Mouse (Mus musculus): Measurements from ENCODE around the gene Kcnn3. TPM values are rescaled to one million over a fixed set of nuclear protein-coding genes. Genes with fewer than 3 reads are reported as not detected.
A peak's percentile ranks its signal among the peaks of the same experiment; 100 is the strongest.

Gene Kcnn3
- polyA plus RNA-seq, 1 experiment from 2014 or later, result 3.8 TPM

DNA sequence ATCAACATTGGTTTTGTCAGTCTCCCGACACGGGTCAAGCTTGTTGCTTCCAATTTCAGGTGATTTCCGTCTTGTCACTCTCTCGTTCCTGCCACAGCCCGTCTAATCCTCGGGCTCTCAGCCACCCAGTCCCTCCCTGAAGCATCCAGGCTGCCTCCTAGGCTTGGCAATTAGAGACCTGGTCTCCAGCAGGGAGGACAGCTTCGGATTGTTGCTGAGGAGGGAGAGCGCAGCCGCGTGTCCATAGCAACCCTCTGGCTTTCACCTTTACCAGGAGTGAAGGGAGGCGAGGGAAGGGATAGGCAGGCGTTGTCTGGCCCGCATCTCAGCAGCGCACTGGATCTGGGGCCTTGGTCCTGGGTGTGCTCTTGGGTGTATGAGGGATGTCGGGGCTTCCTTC is 8.6 kb upstream of the Kcnn3 start:
- Histone ChIP-seq H3K4me2 (ENCODE audit: low read depth, low read length) (0 out of 2 replicates have a peak overlapping the region, but pooled peaks have one; percentile 6), H3K4me3 (ENCODE audit: low read length) (no peak overlapping the region), H3K27ac (ENCODE audit: low read length) (no peak overlapping the region), H3K9me3 (ENCODE audit: control insufficient read depth, low read length) (0 out of 2 replicates have a peak, but pooled peaks cover 2% of the 10 kb centered on the region), H3K9ac (ENCODE audit: low read depth, low read length) (0 out of 2 replicates have a peak overlapping the region, but pooled peaks have one; percentile 39), H3K4me1 (ENCODE audit: control insufficient read depth, insufficient read depth, low read length) (no peaks in the 10 kb centered on the region), H3K27me3 (replicated peaks; ENCODE audit: control insufficient read depth, insufficient read depth, low read length) (peaks cover 13% of the 10 kb centered on the region; the same call in 1 of the 2 replicates), H3K36me3 (ENCODE audit: control insufficient read depth, insufficient read depth, low read length) (no peaks in the 10 kb centered on the region)
- WGBS, result 31% methylated on average over 15 of the region's 15 CpGs
- ATAC-seq, result no peak

DNA sequence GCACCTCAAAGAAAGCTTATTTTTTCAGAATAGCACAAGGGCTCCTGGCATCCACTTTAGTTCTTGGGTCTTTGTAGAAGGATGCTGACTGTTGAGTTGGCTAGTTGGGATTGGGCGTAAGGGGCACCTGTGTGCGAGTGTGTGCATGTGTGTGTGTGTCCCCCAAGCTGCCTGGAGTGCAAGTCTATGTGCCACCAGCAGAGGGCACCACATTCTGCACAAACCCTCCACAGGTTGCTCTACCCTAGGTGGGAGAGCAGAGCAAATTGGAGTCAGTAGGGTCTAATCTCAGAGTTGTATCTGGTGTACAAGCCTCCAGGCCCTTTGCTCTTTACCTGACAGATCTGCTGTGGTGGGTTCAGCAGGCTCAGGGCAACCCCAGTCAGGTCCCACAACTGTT is 7.7 kb upstream of the Kcnn3 start:
- no peak overlapping the region for H3K4me2 ChIP-seq (ENCODE audit: low read depth, low read length)
- no peaks in the 10 kb centered on the region for H3K4me1 ChIP-seq (ENCODE audit: control insufficient read depth, insufficient read depth, low read length)
- WGBS, result 89% methylated on average over 2 of the region's 2 CpGs
- no peak overlapping the region for H3K27ac ChIP-seq (ENCODE audit: low read length)
- no peak overlapping the region for H3K4me3 ChIP-seq (ENCODE audit: low read length)
- no peak overlapping the region for H3K9ac ChIP-seq (ENCODE audit: low read depth, low read length)
- H3K36me3 ChIP-seq (ENCODE audit: control insufficient read depth, insufficient read depth, low read length), result no peaks in the 10 kb centered on the region
- peaks cover 9% of the 10 kb centered on the region; the same call in 1 of the 2 replicates for H3K27me3 ChIP-seq (replicated peaks; ENCODE audit: control insufficient read depth, insufficient read depth, low read length)
- ATAC-seq, result no peak
- 0 out of 2 replicates have a peak, but pooled peaks cover 5% of the 10 kb centered on the region for H3K9me3 ChIP-seq (ENCODE audit: control insufficient read depth, low read length)

DNA sequence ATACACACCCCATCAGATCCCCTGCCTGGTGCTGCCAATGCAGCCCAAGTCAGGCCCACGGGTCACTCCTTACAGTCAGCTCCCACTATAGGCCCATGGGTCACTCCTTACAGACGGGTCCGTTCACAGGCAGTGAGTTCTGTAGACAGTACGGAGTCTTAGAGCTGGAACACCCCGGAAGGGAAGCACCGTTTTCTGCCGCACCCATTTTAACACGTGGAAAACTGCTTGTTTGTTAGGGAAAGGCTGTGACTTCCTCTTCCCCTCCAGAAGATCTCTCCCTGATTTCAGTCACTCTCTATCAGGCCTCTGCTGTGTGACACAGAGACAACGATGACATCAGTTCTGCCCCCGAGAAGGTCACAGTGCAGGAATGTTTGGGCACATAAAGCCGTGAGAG is 4.5 kb upstream of the Kcnn3 start:
- H3K4me2 ChIP-seq (ENCODE audit: low read depth, low read length), result no peak overlapping the region
- H3K4me3 ChIP-seq (ENCODE audit: low read length), result no peak overlapping the region
- H3K27ac ChIP-seq (ENCODE audit: low read length), result no peak overlapping the region
- H3K4me1 ChIP-seq (ENCODE audit: control insufficient read depth, insufficient read depth, low read length), result peaks cover 13% of the 10 kb centered on the region
- peaks cover 5% of the 10 kb centered on the region; the same call in 1 of the 2 replicates for H3K27me3 ChIP-seq (replicated peaks; ENCODE audit: control insufficient read depth, insufficient read depth, low read length)
- H3K9me3 ChIP-seq (ENCODE audit: control insufficient read depth, low read length), result 0 out of 2 replicates have a peak, but pooled peaks cover 5% of the 10 kb centered on the region
- no peak for ATAC-seq
- 61% methylated on average over 11 of the region's 11 CpGs for WGBS
- no peak overlapping the region for H3K9ac ChIP-seq (ENCODE audit: low read depth, low read length)
- H3K36me3 ChIP-seq (ENCODE audit: control insufficient read depth, insufficient read depth, low read length), result no peaks in the 10 kb centered on the region

DNA sequence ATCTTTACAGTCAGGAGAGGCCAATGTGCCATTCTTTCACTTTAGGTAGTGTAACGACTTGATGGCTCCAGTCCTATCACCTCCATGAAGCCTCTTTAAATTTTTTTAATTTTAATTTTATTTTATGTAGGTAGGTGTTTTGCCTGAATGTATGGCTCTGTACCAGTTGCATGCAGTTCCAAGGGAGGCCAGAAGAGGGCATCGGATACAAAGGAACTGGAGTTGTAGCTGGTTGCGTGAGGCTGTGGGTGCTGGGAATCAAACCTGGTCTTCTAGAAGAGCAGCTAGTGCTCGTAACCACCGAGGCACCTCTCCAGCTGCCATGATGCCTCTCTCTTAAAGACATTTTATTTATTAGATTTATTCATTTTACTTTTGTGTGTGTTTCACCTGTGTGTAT is 3.6 kb upstream of the Kcnn3 start:
- 0 out of 2 replicates have a peak, but pooled peaks cover 5% of the 10 kb centered on the region for H3K9me3 ChIP-seq (ENCODE audit: control insufficient read depth, low read length)
- no peak overlapping the region for H3K27ac ChIP-seq (ENCODE audit: low read length)
- H3K4me3 ChIP-seq (ENCODE audit: low read length), result no peak overlapping the region
- H3K4me1 ChIP-seq (ENCODE audit: control insufficient read depth, insufficient read depth, low read length), result peaks cover 21% of the 10 kb centered on the region
- 85% methylated on average over 5 of the region's 5 CpGs for WGBS
- ATAC-seq, result no peak
- peaks cover 3% of the 10 kb centered on the region; the same call in 1 of the 2 replicates for H3K27me3 ChIP-seq (replicated peaks; ENCODE audit: control insufficient read depth, insufficient read depth, low read length)
- H3K4me2 ChIP-seq (ENCODE audit: low read depth, low read length), result no peak overlapping the region
- H3K9ac ChIP-seq (ENCODE audit: low read depth, low read length), result no peak overlapping the region
- H3K36me3 ChIP-seq (ENCODE audit: control insufficient read depth, insufficient read depth, low read length), result no peaks in the 10 kb centered on the region

DNA sequence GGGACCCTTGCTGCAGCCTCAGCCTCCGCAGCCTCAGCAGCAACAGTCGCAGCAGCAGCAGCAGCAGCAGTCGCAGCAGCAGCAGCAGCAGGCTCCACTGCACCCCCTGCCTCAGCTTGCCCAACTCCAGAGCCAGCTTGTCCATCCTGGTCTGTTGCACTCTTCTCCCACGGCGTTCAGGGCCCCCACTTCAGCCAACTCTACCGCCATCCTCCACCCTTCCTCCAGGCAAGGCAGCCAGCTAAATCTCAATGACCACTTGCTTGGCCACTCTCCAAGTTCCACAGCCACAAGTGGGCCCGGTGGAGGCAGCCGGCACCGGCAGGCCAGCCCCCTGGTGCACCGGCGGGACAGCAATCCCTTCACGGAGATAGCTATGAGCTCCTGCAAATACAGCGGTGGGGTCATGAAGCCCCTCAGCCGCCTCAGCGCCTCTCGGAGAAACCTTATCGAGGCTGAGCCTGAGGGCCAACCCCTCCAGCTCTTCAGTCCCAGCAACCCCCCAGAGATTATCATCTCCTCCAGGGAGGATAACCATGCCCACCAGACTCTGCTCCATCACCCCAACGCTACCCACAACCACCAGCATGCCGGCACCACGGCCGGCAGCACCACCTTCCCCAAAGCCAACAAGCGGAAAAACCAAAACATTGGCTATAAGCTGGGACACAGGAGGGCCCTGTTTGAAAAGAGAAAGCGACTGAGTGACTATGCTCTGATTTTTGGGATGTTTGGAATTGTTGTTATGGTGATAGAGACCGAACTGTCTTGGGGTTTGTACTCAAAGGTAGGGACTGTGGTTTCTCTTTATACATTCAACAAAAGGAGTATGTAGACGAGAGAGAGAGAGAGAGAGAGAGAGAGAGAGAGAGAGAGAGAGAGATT is 896 bp downstream of the Kcnn3 start:
- peak; percentile 6; the same call in 1 of the 2 replicates for ATAC-seq
- H3K27me3 ChIP-seq (replicated peaks; ENCODE audit: control insufficient read depth, insufficient read depth, low read length), result peaks cover 17% of the 10 kb centered on the region; the same call in 1 of the 2 replicates
- peak overlapping the region; percentile 64 for H3K9ac ChIP-seq (ENCODE audit: low read depth, low read length)
- peaks cover 39% of the 10 kb centered on the region for H3K4me1 ChIP-seq (ENCODE audit: control insufficient read depth, insufficient read depth, low read length)
- 0 out of 2 replicates have a peak, but pooled peaks cover 5% of the 10 kb centered on the region for H3K9me3 ChIP-seq (ENCODE audit: control insufficient read depth, low read length)
- H3K27ac ChIP-seq (ENCODE audit: low read length), result peak overlapping the region; percentile 44; the same call in 1 of the 2 replicates
- 4% methylated on average over 25 of the region's 25 CpGs for WGBS
- no peaks in the 10 kb centered on the region for H3K36me3 ChIP-seq (ENCODE audit: control insufficient read depth, insufficient read depth, low read length)
- peak overlapping the region; percentile 93 for H3K4me2 ChIP-seq (ENCODE audit: low read depth, low read length)
- peak overlapping the region; percentile 50 for H3K4me3 ChIP-seq (ENCODE audit: low read length)

DNA sequence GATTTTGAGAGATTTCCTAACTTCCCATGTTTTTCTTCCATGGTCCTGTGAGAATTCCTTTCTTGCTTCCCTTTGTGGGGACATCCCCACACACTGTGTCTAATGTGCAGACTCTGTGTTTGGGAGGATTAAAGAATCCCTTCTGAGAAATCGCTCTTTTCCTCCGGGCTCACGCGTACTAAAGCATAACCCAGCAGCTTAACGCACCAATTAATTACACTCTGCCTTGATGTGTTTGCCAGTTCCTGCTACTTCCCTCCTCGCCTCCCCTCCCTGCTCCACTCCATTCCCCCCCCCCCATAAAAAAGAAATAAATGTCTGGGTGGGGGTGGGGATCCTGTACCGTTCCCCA is 1.5 kb downstream of the Kcnn3 start:
- H3K4me2 ChIP-seq (ENCODE audit: low read depth, low read length), result peak overlapping the region; percentile 93
- H3K27ac ChIP-seq (ENCODE audit: low read length), result no peak overlapping the region
- H3K4me3 ChIP-seq (ENCODE audit: low read length), result peak overlapping the region; percentile 50
- 6% methylated on average over 7 of the region's 7 CpGs for WGBS
- ATAC-seq, result no peak
- H3K4me1 ChIP-seq (ENCODE audit: control insufficient read depth, insufficient read depth, low read length), result peaks cover 41% of the 10 kb centered on the region
- peak overlapping the region; percentile 56 for H3K9ac ChIP-seq (ENCODE audit: low read depth, low read length)
- 0 out of 2 replicates have a peak, but pooled peaks cover 2% of the 10 kb centered on the region for H3K9me3 ChIP-seq (ENCODE audit: control insufficient read depth, low read length)
- no peaks in the 10 kb centered on the region for H3K36me3 ChIP-seq (ENCODE audit: control insufficient read depth, insufficient read depth, low read length)
- H3K27me3 ChIP-seq (replicated peaks; ENCODE audit: control insufficient read depth, insufficient read depth, low read length), result peaks cover 17% of the 10 kb centered on the region; the same call in 1 of the 2 replicates

DNA sequence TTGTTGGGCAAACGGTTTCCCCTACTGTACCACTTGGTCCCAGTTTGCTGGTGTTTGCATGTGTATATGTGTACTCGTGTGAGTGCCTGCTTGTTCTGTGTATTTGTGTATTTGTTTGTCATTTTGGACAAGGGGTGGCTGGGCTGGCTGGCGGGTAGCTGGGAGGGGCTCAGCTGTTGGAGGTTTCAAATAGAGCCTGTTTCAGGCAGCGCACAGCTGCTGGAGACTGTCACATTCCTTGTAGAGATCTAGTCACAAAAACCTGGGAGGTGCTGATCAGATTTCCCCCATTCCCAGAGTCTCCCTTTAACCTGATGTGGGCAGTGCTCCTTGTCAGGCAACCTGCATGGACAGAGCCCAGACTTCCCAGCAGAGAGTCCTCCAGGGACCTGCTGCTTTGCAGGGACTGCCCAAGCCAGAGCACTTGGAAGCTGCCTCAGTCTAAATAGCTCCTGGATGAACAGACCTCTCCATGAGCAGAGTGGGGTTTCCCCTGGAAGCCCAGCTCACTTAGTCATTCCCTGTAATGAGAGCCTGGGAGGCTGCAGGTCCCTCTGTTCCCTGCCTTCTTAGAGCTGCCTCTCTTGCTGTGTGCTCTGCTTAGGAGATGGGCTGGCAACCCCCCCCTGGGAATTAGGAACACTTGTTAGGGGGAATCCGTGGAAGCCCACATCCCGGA is 2.6 kb downstream of the Kcnn3 start:
- WGBS, result 37% methylated on average over 6 of the region's 6 CpGs
- peaks cover 48% of the 10 kb centered on the region for H3K4me1 ChIP-seq (ENCODE audit: control insufficient read depth, insufficient read depth, low read length)
- no peak for ATAC-seq
- peak overlapping the region; percentile 93 for H3K4me2 ChIP-seq (ENCODE audit: low read depth, low read length)
- H3K36me3 ChIP-seq (ENCODE audit: control insufficient read depth, insufficient read depth, low read length), result no peaks in the 10 kb centered on the region
- H3K27ac ChIP-seq (ENCODE audit: low read length), result no peak overlapping the region
- peak overlapping the region; percentile 50 for H3K4me3 ChIP-seq (ENCODE audit: low read length)
- 0 out of 2 replicates have a peak overlapping the region, but pooled peaks have one; percentile 19 for H3K9ac ChIP-seq (ENCODE audit: low read depth, low read length)
- H3K9me3 ChIP-seq (ENCODE audit: control insufficient read depth, low read length), result no peaks in the 10 kb centered on the region
- H3K27me3 ChIP-seq (replicated peaks; ENCODE audit: control insufficient read depth, insufficient read depth, low read length), result peaks cover 17% of the 10 kb centered on the region; the same call in 1 of the 2 replicates

DNA sequence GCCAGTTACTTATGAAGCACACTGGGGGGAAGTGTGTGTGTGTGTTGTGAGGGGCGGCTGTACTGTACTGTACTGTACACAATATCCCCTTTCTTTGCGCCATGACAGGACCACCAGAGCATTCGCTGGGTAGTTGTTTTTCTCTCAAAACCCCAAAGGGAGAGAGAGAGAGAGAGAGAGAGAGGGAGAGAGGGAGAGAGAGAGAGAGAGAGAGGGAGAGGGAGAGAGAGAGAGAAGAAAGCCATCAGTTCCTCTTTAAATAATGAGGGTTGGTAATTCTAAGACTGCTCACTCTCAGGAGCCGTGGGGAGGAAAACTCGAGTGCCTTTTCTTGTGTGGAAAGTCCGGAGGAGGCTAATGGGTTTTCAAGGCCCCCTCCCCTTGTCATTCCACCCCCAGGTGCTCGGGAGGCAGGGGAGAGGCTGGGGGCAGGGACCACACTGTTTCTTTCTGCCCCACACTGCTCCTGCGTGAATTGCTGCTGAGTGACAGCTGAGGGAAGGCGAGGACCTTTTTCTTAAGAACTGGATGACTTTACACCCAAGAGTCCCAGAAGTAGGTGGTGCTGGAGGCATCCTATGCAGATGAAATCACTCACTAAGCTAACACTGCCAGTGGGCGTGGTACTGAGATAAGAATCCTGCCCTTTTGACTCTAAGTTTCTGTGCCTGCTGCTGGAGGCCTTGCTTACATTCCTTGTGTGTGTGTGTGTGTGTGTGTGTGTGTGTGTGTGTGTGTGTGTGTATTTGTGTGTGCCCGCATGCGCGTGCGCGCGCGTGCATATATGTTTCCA is 6.5 kb downstream of the Kcnn3 start:
- ATAC-seq, result peak; percentile 94
- Histone ChIP-seq H3K9ac (ENCODE audit: low read depth, low read length) (peak overlapping the region; percentile 21; the same call in 1 of the 2 replicates), H3K9me3 (ENCODE audit: control insufficient read depth, low read length) (no peaks in the 10 kb centered on the region), H3K27ac (ENCODE audit: low read length) (no peak overlapping the region), H3K36me3 (ENCODE audit: control insufficient read depth, insufficient read depth, low read length) (no peaks in the 10 kb centered on the region), H3K4me3 (ENCODE audit: low read length) (no peak overlapping the region), H3K4me1 (ENCODE audit: control insufficient read depth, insufficient read depth, low read length) (peaks cover 26% of the 10 kb centered on the region), H3K27me3 (replicated peaks; ENCODE audit: control insufficient read depth, insufficient read depth, low read length) (peaks cover 17% of the 10 kb centered on the region; the same call in 1 of the 2 replicates), H3K4me2 (ENCODE audit: low read depth, low read length) (peak overlapping the region; percentile 6; the same call in 1 of the 2 replicates)
- WGBS, result 39% methylated on average over 17 of the region's 17 CpGs

Measured in intestine, embryonic 16.5 days (tissue).